Mouse (Mus musculus) intestine, postnatal 0 days (tissue): ENCODE results near the gene Snrk. TPM values are rescaled to one million over a fixed set of nuclear protein-coding genes. Genes with fewer than 3 reads are reported as not detected.
A peak's percentile ranks its signal among the peaks of the same experiment; 100 is the strongest.
"Not testable (repeated sequence)": the region's sequence is repeated elsewhere in the genome, so short reads cannot be mapped to it uniquely, and the experiment has no call there.

Source experiments
- ATAC-seq: fragments of 200-750 bp; cut with Nextera tagmentation; 2 replicates; pipeline ENCODE4 v1.8.0; 2017; ENCODE audit warnings: mild to moderate bottlenecking, moderate TSS enrichment, moderate library complexity
- H3K27ac ChIP-seq: fragments of 300-500 bp; sonication (generic); 2 replicates; pipeline ENCODE4 v1.5.1; 2014; ENCODE audit warnings: mild to moderate bottlenecking, low read depth, low read length, moderate library complexity
- H3K27me3 ChIP-seq: fragments of 300-500 bp; sonication (generic); replicated peaks from 2 replicates; pipeline ENCODE4 v1.6.1; 2014; ENCODE audit warnings: low read length, mixed read lengths; ENCODE audit not compliant: control insufficient read depth, insufficient read depth
- H3K36me3 ChIP-seq: fragments of 300-500 bp; sonication (generic); 2 replicates; pipeline ENCODE4 v1.6.1; 2014; ENCODE audit warnings: mild to moderate bottlenecking, moderate library complexity; ENCODE audit not compliant: control insufficient read depth, insufficient read depth
- H3K4me1 ChIP-seq: fragments of 300-500 bp; sonication (generic); replicated peaks from 2 replicates; pipeline ENCODE4 v1.6.1; 2014; ENCODE audit warnings: antibody characterized with exemption, low read length, mixed read lengths; ENCODE audit not compliant: control insufficient read depth, insufficient read depth
- H3K4me2 ChIP-seq: fragments of 300-500 bp; sonication (generic); replicated peaks from 2 replicates; pipeline ENCODE4 v1.6.1; 2014; ENCODE audit warnings: low read depth, mild to moderate bottlenecking, moderate library complexity
- H3K4me3 ChIP-seq: fragments of 300-500 bp; sonication (generic); 2 replicates; pipeline ENCODE4 v1.5.1; 2014; ENCODE audit warnings: low read depth, low read length
- H3K9ac ChIP-seq: fragments of 300-500 bp; sonication (generic); 2 replicates; pipeline ENCODE4 v1.6.1; 2014; ENCODE audit warnings: mild to moderate bottlenecking, low read depth, low read length
- H3K9me3 ChIP-seq: fragments of 300-500 bp; sonication (generic); 2 replicates; pipeline ENCODE4 v1.6.1; 2016; ENCODE audit warnings: mixed run types; ENCODE audit not compliant: control insufficient read depth
- CTCF ChIP-seq: sonication (generic); IDR thresholded peaks from 2 replicates; pipeline ENCODE4 v1.5.1; 2016; ENCODE audit warnings: low read depth, mild to moderate bottlenecking, control low read depth, antibody characterized with exemption, moderate library complexity
- WGBS: fragments of 180-500 bp; shearing (Covaris S2); extraction: QIAGEN DNeasy Blood & Tissue Kit; methylation state at CpG from one replicate; pipeline ENCODE4 v1.1.7; 2014; 5-methylcytosine and 5-hydroxymethylcytosine counted together
- polyA plus RNA-seq: library from polyadenylated mRNA; unstranded; fragments of >200 nt; fragmentation: Nextera tagmentation; extraction: Ambion mirVana; gene quantifications from 2 replicates; pipeline ENCODE4 v1.2.1, GENCODE M21; 2015

The Snrk gene
- polyA plus RNA-seq, 1 experiment from 2014 or later, result 35.4 TPM

DNA sequence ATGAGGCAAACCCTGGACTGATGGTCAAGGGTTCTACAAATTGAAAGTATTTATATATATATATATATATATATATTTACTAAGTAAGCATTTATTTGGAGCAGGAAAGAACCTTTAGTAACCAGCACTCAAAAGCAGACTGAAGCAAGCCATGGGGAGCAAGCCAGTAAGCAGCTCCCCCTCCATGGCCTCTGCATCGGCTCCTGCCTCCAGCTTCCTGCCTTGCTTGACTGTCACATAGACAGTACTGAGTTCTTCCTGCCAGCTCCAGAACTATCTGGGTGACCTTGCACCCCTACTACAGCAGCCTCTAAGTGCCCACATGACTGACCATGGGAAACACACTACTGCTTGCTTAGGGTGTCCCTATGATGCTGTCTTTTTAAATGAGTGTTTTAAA lies 35.4 kb downstream of the Snrk start:
- WGBS, result 63% methylated on average over 1 of the region's 1 CpGs
- TF ChIP-seq CTCF, result no peak
- Histone ChIP-seq H3K9me3 (no peaks in the 10 kb centered on the region), H3K4me3 (no peak overlapping the region), H3K27me3 (no peaks in the 10 kb centered on the region), H3K9ac (no peak overlapping the region), H3K36me3 (peaks cover 12% of the 10 kb centered on the region; the same call in 1 of the 2 replicates), H3K4me2 (no peak overlapping the region), H3K27ac (peak overlapping the region; percentile 46; the same call in 1 of the 2 replicates), H3K4me1 (peaks cover 15% of the 10 kb centered on the region; the same call in 1 of the 2 replicates)
- ATAC-seq, result no peak

DNA sequence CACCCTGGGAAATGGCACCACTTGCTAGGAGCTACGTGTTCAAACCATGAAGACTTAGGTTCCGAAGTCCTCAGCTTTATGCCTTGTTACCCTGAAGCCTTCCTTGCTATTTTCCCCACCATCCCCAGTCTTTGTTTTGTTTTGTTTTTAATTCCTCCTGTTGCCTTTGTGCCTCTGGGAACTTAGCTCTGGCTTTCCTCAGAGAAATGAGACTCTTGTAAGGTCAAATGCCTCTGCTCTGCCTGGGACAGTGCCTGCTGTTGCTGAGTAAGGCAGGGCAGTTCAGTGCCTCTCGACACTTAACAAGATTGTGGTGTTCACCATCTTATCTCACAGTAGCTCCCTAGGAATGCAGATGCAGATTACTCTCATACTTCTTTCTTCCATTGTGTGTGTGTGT lies 36.4 kb downstream of the Snrk start:
- Histone ChIP-seq H3K4me2 (no peak overlapping the region), H3K9me3 (no peaks in the 10 kb centered on the region), H3K27ac (peak overlapping the region; percentile 46; the same call in 1 of the 2 replicates), H3K4me1 (peaks cover 10% of the 10 kb centered on the region; the same call in 1 of the 2 replicates), H3K4me3 (no peak overlapping the region), H3K27me3 (no peaks in the 10 kb centered on the region), H3K9ac (no peak overlapping the region), H3K36me3 (peaks cover 20% of the 10 kb centered on the region; the same call in 1 of the 2 replicates)
- TF ChIP-seq CTCF, result no peak
- WGBS, result 67% methylated on average over 3 of the region's 3 CpGs
- ATAC-seq, result no peak

DNA sequence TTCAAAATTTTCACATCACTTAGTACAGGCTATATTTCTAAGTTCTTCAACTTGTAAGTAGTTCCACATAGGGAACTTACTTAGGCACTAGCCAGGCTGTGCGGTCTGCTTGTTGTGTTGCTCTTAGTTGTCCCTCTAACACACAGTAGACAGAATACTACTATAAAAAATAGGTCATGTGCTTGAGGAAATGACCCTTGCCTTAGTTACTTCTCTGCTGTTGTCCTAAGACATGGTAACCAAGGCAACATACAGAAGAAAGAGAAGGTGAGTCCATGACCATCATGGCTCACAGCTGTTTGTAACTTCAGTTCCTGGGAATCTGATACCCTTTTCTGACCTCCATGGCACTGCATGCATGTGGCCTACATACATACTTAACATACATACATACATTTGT lies 38.1 kb downstream of the Snrk start:
- Histone ChIP-seq H3K9ac (no peak overlapping the region), H3K27ac (peak overlapping the region; percentile 52), H3K27me3 (no peaks in the 10 kb centered on the region), H3K9me3 (no peaks in the 10 kb centered on the region), H3K36me3 (peaks cover 25% of the 10 kb centered on the region; the same call in 1 of the 2 replicates), H3K4me3 (no peak overlapping the region), H3K4me1 (peaks cover 6% of the 10 kb centered on the region; the same call in 1 of the 2 replicates), H3K4me2 (0 out of 2 replicates have a peak overlapping the region, but pooled peaks have one; percentile 9)
- 64% methylated on average over 1 of the region's 1 CpGs for WGBS
- ATAC-seq, result peak; percentile 66
- no peak for TF ChIP-seq CTCF

DNA sequence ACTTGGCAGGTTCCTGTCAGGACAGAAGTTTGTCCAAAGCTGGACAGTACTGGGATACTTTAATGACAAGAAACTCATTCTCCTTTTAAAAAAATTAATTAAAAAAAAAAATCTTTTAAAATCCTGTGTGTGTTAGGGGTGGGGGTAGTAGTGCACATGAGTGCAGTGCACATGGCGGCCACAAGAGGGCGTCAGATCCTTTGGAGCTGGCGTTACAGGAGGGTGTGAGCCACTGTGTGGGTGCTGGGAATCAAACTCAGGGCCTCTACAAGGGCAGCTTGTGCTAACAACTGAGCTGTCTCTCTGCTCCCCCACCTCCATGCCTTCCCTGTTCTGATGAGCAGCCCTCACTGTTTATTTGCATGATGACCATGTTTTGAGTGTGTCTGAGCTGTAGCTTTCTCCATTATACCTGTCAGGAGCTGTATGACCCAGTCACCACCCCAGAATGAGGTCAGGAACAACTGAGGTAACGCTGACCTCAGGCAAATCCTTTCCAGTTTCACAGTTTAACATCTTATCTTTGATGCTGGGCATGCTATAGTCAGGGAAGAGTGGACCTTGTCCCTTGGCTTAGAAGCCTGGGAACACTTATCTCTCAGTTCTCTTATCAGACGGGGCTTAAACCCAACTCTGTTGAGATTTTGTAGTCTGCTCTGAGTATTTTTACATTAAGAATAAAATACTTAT lies 39.5 kb downstream of the Snrk start:
- TF ChIP-seq CTCF, result peak; percentile 66
- Histone ChIP-seq H3K27ac (peak overlapping the region; percentile 65), H3K4me2 (0 out of 2 replicates have a peak overlapping the region, but pooled peaks have one; percentile 0), H3K36me3 (peaks cover 36% of the 10 kb centered on the region), H3K27me3 (no peaks in the 10 kb centered on the region), H3K4me3 (no peak overlapping the region), H3K9me3 (no peaks in the 10 kb centered on the region), H3K4me1 (peaks cover 6% of the 10 kb centered on the region; the same call in 1 of the 2 replicates), H3K9ac (no peak overlapping the region)
- ATAC-seq, result peak; percentile 62
- WGBS, result 65% methylated on average over 5 of the region's 5 CpGs

GRCm38 (mm10) chr9:122157079-122157441 lies 40.0 kb downstream of the Snrk start:
- Histone ChIP-seq H3K4me1 (peaks cover 6% of the 10 kb centered on the region; the same call in 1 of the 2 replicates), H3K4me3 (no peak overlapping the region), H3K9me3 (no peaks in the 10 kb centered on the region), H3K27ac (peak overlapping the region; percentile 63), H3K36me3 (peaks cover 36% of the 10 kb centered on the region), H3K27me3 (no peaks in the 10 kb centered on the region), H3K4me2 (peak overlapping the region; percentile 0; the same call in 1 of the 2 replicates), H3K9ac (no peak overlapping the region)
- 70% methylated on average over 14 of the region's 14 CpGs for WGBS
- no peak for TF ChIP-seq CTCF
- ATAC-seq, result no peak

DNA sequence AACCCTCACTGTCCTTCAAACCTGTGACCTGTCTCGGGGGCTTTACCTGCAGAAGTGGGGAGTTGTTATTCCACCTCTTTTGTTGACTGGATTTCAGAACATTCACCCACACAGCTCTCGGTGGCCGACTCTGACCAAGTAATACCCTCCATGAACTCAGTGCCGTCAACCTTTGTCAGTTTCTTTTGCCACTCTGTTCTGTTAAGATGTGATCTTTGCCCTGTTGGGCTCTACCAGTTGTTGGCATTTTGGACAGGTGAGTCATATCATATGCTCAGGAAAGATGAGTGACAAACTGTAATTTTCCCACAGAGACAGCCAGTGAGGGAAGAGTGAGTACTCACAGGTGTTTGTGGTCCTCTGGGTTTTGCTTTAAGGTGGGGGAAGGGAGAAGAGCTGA lies 47.5 kb downstream of the Snrk start:
- Histone ChIP-seq H3K9ac (no peak overlapping the region), H3K36me3 (peaks cover 54% of the 10 kb centered on the region), H3K27me3 (no peaks in the 10 kb centered on the region), H3K4me1 (no peaks in the 10 kb centered on the region), H3K4me3 (no peak overlapping the region), H3K9me3 (no peaks in the 10 kb centered on the region), H3K4me2 (no peak overlapping the region), H3K27ac (peak overlapping the region; percentile 54)
- TF ChIP-seq CTCF, result no peak
- ATAC-seq, result peak; percentile 63
- WGBS, result 66% methylated on average over 4 of the region's 4 CpGs

GRCm38 (mm10) chr9:122167719-122168118 lies 50.7 kb downstream of the Snrk start:
- not testable (repeated sequence) for H3K27me3 ChIP-seq, H3K27ac ChIP-seq, H3K9ac ChIP-seq, H3K4me3 ChIP-seq, H3K4me2 ChIP-seq, H3K9me3 ChIP-seq, H3K4me1 ChIP-seq
- WGBS, result 41% methylated on average over 5 of the region's 5 CpGs
- peaks cover 52% of the 10 kb centered on the region for H3K36me3 ChIP-seq
- ATAC-seq, result 0 out of 2 replicates have a peak, but pooled peaks have one; percentile 17
